Mouse (Mus musculus) monocyte, adult 2 months (primary cell): ENCODE data around the gene Apoc4.
A peak's percentile ranks its signal among the peaks of the same experiment; 100 is the strongest.

Experiments used
- DNase-seq, 2 experiments: peaks; one replicate each; pipeline ENCODE4 v3.0.0; 2022; ENCODE audit warnings: low spot score in 2 of 2, low read depth in 1 of 2

Apoc4 gene

DNA sequence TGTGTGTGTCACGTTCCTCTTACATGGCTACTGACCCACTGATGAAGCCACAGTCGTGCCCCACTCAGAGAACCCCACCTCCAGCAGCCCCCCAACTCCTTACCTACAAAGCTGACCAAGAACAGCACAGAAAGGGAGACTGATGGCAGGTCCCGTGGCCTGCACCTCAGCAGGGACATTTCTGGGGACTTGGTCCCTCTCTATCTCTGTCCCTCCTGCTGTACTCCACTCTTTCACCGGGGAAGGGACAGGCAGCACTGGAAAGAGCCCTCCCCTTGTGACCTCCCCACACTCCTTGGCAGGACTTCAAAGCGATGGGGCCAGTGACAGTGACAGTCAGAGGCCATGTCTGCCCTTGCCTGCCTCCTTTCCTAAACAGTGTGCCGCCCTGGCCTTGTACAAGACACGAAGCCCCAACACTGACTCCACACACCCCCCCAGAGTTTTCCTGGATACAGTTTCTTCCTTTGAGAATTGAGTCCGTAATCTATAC is at the start of gene Apoc4, which contains the start of gene Gm44805:
Apoc4 (minus strand) TSS at position 278 of the 493 bp plus-strand sequence.
Gm44805 (minus strand) TSS at position 222 of the 493 bp plus-strand sequence.
- no peak for DNase-seq

DNA sequence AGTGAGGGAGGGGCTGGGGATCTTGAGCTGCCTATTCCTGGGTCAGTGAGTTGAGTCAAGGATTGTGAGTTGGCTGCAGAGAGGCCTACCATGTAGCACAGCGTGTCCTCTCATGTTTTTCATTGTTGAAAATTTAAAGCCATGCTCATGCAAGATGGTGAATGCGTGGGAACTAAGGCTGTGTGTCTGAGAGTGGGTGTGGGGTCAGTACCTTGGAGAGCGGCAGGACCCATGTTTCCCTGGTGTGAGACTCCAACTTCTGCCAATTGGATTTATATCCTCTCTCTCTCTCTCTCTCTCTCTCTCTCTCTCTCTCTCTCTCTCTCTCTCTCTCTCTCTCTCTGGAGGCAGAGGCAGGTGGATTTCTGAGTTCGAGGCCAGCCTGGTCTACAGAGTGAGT is 45.3 kb upstream of the Apoc4 start:
- DNase-seq: no peak

DNA sequence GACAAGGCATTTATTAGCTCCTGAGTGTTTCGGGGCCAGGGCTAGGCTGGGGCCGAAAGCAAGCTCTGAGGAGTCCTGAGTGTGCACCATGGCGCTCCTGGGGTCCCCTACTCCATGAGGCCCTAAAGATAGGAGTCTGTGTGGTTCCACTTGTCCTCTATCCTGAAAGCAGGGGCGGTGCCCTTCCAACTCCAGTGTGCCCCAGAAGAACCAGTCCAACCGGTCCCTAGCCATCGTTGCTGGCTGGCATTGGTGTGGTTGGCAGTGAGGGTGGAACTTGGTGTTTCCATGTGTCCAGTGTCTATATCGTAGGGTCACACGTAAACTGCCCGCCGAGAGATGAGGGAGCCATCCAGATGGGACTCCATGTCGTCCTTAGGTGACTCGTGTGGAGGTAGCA is 42.9 kb upstream of the Apoc4 start:
- DNase-seq: no peak

DNA sequence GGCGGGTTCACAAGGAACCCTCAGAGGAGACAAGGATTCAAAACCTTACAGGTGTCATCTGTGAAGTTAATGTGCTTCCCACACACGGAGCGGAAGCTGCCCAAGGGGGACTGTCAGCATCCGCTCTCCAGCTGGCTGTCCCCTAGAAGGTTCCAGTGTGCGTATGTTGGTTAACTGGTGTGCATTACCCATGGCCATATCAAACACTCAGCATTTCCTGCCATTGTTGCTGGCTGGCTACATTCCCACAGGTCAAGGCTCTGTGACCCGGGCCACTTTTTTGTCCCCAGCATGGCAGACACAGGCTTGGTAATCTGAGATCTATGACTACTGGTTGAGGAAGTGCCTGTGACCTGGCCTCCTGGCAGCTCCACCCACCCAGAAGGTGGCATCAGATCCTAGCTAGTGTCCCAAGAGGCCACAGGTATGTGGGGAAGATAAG is 41.5 kb upstream of the Apoc4 start:
- DNase-seq: no peak

DNA sequence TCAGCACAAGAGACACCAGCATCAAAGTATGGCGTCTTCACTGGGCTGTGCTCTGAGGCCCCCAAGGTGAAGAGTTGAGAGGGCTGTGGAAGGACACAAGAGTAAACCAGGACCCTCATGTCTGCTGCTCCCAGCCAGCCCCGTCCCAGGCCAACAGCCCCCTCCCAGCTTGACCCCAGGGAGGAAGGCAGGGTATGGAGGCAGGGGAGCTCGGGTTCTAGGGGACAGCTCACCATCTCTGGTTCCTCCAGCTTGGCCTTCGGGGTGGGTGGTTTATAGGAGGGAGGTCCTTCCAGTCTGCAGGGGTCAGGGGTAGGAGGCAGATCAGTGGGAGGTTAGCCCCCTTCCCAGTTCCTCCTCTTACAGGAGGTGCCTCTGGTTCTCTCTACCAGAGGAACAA is 37.9 kb upstream of the Apoc4 start:
- DNase-seq: no peak

DNA sequence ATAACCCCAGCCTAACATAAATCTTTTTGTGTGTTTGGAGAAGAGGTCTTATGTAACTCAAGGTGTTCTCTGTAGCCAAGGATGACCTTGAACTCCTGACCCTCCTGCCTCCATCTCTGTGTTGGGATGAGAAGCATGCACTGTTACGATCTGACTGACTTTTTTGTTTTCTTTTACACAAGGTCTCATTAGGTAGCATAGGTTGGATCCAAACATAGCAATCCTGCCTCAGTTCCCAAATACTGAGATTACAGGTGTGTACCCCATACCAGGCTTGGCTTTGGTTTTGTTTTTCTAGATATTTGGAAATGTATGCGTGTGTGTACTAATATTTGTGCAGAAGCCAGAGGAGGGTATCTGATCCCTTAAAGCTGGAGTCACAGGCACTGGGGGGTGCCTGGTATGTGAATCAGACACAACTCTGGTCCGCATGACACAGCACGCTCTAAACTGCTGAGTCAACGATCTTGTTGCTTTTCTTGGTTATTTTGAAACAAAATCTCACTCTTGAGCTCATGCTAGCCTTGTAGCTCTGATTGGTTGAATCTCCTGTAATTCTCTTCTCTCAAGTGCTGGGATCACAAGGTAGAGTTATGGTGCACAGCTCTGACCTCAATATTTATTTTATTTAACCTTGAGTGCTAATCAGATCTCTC is 37.1 kb upstream of the Apoc4 start:
- no peak for DNase-seq

DNA sequence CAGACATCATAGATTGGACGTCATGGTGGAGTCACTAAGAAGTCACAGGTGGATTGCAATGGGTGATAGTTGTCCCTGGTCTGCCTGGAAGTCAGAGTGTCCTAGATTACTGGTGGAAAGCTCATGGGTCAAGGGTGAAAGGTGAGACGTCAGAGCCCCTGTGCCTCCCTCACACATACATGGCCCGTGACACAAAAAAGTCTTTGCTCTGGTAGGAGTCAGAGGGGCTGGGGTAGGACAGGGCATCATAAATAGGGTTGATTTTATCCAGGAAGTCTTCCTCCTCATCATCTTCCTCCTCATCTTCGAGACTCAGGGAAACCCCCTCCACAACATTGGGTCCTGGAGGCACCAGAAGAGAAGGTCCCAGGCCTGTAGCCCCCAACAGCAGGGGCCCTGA is 36.1 kb upstream of the Apoc4 start:
- no peak for DNase-seq

DNA sequence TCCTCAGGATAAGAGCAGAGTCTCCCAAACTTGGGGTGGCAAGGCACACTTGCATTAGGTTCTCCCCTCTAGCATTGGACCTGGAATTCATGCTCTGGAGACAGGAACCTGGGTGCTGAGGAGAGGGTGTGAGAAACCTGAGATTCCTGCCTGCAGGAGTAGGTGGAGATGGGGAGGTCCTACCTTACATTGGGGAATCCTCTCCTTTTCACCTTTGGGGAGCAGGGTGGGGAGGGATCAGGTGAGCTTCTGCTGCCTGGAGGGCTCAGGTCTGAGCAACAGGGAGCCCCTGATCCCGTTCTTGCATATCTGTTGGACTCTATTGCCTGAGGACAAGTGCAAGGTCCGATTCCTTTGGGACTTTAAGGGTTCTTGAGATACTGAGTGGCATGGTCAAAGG is 35.5 kb upstream of the Apoc4 start:
- DNase-seq: no peak

DNA sequence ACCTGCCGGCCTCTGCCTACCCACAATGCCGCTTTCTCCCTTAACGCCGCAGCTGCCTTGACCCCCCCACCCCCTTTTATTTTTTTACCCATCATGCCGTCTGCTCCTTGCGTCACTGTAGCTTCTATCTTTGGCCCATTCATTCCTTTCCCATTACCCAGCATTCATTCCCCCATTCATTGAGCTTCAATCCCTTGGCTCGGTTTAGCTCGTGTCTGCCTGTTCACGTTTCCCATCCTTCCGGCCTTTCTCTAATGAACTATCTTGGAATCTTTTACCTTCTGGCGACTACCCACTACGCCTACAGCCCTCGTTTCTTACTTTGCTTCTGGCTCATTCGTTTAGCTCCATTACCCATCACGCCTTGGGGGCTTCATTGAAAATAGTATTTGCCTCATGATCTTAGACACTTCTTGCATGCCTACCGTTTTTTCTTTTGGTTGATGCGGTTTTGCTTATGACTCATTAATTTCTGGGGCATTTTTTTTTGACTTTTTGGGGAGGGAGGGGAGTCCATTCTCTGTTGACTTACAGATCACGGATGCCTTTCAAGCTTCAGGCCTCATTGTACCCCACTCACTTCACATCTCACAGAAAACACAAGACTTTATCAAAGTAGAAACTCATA is 34.9 kb upstream of the Apoc4 start:
- DNase-seq: no peak

DNA sequence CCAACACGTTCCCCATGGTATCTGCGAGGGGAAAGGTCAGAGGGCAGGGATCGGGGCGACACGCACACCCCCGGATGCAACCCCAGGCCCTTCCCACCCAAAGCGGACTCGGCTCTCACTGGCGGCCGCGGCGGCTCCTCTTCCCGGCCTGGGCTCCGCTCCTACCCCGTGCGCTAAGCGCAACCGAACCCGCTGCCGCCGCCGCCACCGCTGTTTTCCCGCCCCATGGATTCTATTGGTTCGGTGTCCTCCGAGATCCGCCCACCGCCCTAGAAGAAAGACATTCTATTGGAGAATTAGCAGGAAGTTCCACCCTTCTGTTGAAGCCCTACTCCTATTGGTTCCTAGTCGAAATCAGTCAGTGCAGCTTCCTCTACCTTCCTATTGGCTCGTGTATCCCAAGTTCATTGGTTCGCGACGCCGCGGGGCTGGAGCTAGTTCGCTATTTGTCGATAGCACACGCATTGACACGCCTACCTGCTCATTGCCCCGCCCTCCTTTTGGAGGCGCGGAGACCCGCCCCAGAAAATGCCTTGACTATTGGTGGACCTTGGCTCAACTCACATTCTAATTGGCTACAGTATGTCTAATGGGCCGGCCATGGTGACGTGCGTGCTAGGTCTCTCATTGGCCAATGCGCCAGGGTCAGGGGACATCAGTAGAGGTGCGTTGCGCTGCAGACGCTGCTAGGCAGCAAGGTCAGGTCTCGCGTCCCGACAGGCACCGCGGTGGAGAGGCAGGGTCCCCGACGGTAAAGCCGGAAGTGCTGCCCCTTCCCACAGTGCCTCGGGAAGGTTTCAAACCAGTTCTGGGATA is 34.2 kb upstream of the Apoc4 start, which contains the start of gene Tomm40:
Tomm40 (minus strand) TSS at position 200 of the 816 bp plus-strand sequence.
- DNase-seq: peak; percentile 99 to 100

DNA sequence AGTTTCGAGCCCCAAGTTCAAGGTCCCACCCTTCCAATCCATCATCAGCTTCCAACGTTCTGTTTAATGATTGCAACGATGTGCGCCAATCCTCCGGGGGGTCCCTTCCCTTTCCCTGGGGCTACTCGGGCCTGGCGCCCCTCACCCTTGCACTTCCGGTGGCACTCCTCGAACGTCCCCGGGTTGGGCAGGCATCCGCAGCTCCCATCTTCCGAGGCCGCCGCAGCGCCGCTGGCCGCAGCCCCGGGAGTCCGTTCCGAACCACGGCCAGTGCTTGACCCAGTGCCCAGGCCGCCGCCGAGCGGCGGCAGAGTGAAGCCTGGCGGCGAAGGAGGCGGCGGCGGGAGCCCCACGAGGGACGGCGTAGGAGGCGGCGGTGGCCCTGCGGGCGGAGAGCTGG is 33.6 kb upstream of the Apoc4 start:
- DNase-seq: no peak

DNA sequence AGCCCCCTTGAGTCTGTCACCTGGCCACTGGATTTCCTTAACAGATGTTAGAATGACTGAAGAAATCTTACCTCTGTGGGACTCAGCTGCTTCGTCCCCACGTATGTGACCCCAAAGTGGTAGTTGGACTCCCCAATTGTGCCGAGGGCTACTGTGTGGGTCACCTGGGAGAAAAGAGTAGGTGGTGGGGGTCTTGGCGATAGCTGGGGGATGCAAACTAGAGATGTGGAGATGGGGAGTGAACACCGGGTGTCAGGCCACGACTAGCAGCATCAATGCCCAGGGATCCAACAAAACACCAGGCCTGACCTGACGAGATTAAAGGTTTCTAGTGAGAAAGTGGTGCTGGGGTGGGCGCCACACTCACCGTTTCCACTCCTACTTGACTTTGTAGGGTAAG is 32.3 kb upstream of the Apoc4 start:
- no peak for DNase-seq

DNA sequence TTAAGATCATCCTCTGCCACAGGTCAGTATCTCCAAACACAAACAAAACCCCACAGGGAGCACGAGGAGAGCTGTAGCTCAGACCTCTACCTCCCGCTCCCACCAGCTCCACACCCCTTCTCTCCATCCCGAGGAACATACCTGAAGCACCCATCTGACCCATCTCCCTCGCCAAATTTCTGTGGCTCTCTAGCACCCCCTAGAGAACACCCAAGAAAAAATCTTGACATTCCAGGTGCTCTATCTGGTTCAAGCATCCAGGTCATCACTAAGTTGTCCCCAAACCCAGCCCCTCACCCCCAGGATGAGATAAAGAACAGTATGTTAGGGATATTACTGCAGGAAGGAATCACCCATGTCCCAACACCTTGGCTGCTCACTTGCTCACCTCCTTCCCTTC is 31.9 kb upstream of the Apoc4 start:
- no peak for DNase-seq

DNA sequence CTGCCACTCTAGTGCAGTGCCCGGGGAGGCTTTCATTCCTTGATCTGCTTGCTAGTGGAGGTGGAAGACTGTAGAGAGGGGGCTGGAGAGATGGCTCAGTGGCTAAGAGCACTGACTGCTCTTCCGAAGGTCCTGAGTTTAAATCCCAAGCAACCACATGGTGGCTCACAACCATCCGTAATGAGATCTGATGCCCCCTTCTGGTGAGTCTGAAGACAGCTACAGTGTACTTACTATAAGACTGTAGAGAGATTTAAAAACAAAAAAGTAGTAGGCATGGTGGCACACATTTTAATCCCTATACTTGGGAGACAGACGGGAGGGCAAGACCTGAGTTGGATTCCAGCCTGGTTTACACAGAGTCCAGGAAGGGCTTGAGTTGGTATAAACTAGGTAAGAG is 31.1 kb upstream of the Apoc4 start:
- no peak for DNase-seq

DNA sequence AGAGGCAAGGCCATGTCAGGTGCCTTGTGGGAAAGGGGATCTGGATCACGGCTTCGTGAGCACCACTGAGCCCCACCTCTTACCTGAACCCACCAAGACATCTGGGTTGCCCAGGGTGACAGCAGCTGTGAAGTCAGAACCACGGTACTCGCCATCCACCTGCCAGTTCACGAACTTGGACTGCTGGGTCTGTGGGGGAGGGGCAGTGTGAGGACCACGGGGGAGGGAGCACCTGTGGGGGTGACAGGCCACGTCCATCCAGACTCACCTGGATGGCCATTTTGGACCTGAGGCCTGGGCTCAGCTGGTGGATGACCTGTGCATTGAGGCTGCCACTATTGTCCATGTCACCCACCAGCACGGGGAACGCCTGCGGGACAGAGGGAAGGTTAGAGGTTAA is 29.4 kb upstream of the Apoc4 start:
- DNase-seq: no peak

DNA sequence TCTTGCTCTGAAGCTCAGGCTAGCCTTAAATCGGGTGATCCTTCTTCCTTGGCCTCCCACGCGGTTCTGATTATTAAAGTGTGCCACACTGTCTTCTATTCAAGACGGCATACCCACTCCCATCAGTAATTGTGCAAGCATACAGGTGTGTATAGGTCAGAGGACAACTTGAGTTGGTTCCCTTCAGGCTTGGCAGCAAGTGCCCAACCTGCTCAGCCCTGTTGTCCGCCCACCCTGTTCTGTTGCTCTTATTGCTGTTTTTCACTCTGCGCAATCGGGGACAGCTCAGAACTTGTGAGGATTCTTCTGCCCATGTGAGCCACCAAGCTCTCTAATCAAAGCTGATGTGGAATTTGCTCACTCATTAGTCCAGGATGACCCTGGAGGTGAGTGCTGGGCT is 24.0 kb upstream of the Apoc4 start:
- DNase-seq: no peak

DNA sequence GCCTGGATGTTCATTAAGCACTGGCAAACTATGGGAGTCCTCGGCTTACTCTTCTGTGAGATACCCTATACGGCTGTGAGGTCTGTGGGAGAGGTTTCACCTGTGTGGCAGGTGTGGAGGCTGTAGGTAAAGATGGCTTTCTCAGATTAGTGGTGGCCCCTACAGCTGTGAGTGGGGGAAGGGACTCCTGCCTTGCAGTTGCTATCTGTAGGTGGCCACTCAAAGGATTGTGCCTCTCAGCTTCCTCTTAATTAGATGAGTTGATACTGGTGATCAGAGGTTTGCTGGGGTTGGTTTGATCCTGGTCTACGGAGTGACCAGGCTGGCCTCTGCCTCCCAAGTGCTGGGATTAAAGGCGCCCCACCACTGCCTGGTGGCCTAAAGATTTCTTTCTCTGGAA is 23.2 kb upstream of the Apoc4 start:
- no peak for DNase-seq

DNA sequence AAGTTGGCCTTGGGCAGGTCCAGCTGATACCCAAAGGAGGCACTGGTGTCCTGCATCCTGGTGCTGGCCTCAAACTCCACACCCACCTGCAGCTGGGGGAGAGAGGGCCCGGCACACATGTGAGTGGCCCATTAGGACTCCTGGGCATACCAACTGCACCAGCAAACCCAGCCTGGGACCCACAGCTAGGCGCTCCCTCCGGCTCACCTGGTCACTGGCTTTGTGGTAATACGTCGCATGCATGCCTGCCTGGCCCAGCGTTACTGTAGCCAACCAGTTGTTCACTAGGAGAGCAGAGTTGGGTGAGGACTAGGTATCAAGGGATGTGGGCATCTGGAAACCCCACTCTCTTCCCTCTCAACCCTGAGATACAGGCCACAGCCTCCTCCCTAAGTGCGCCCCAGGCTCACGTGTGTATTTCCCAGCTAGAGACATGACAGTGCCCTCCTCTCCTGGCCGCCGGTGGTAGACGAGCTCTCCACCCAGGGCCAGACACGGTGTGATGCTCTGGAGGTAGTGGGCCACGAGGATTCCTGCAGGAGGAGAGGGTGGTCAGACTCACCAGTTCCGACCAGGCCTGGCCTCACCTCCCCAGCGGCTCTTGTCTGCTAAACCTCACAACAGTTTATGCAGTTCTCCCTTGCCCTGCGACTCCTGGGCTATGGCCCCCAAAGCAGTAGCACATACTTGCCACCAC is 21.7 kb upstream of the Apoc4 start:
- no peak for DNase-seq

DNA sequence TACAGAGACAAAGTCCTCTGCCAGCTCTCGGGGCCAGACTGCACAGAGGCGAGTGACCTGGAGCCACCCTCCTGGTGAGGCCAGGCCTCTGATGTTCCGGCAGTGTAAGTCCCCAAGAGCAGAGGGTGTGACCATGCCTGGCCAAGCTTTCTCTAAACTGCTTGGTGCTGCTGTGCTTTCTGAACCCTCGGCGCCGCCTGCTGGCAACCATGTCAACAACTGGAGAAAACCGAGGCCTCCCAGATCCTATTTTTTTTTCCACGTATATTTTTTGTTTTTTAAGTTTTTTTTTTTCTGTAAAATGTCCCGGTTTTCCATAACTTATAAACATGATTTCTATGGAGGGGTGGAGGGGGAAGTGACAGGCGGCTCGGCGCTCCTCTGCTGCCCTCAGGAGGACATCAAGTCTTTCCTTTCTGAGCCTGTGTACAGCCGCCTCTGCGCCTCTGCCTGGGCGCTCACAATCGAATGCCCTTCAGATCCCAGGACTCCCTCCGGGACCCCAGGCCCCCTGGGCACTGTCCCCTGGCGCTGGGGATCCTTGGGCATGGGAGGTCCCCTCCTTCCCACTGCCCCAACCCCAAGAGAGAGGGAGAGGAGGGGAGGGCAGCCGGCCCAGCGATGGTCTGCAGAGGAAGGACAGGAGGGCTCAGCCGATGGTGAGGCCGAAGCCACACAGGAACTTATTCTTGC is 19.9 kb upstream of the Apoc4 start:
- peak in 1 of 2 experiments; percentile 38 for DNase-seq

DNA sequence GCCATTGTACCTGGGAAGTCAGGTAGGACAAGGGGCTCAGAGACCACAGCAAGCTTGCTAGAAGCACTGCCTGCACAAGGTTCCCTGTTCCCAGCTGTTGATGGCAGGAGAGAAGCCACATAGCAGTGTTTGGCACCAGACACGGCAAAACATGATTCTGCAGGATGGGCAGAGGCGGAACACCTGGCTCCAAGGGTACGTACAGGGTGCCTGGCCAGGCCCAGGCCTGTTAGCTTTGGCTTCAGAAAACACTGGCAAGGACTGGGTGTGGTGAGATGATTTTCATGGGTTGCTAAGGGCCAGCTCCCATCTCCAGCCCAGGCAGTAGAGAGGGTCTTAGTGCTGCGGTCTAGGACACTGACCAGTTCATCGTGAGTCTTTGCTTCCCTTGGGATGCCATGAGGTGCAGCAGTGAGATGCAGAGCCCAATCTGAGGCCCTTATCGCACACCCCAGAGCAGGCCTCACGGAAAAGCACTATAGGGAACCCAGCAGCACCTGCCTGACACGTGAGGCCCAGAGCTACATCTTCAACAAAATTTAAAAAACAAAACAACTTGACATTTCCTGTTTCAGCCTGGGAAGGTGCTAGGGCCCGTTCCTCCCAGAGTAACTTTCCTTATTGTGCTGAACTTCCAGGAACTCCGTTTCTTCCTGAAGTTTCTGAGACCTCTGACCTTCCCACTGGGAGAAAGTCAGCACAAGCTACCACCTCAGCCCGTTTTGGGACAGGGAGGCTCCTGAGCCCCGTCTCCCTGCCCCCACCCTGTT is 19.2 kb upstream of the Apoc4 start:
- DNase-seq: no peak
